Mouse (Mus musculus): Measurements from ENCODE around the gene Mpeg1.

GRCm38 (mm10) chr19:12496241-12496640 lies 35.7 kb downstream of the Mpeg1 start:
- TF ChIP-seq CTCF (IDR thresholded peaks at IDR 0.05; ENCODE audit: borderline replicate concordance, insufficient read depth, low read depth, low read length) = no peak
- TF ChIP-seq POLR2A (IDR thresholded peaks at IDR 0.05; ENCODE audit: borderline replicate concordance, insufficient read depth, low read length) = no peak

Data from cerebellum, adult 2 months (tissue).